Mouse (Mus musculus) olfactory bulb, adult 2 months (tissue): Measurements from ENCODE around the gene Clca1. TPM values are rescaled to one million over a fixed set of nuclear protein-coding genes. Genes with fewer than 3 reads are reported as not detected.
"Not testable (repeated sequence)": the region's sequence is repeated elsewhere in the genome, so short reads cannot be mapped to it uniquely, and the experiment has no call there.

Experiments
- H3K27ac ChIP-seq: fragments of 200-500 bp; 2 replicates; pipeline ENCODE4 v1.5.1; 2012; ENCODE audit warnings: low read depth, low read length; ENCODE audit not compliant: insufficient read depth
- H3K4me1 ChIP-seq: fragments of 200-500 bp; 2 replicates; pipeline ENCODE4 v1.6.1; 2012; ENCODE audit warnings: low read length; ENCODE audit not compliant: control insufficient read depth, insufficient read depth
- H3K4me3 ChIP-seq: fragments of 200-500 bp; 2 replicates; pipeline ENCODE4 v1.5.1; 2012; ENCODE audit warnings: mild to moderate bottlenecking, low read depth, low read length, moderate library complexity; ENCODE audit not compliant: insufficient read depth
- CTCF ChIP-seq: fragments of 200-500 bp; IDR thresholded peaks from 2 replicates; pipeline ENCODE4 v1.5.1; 2012; ENCODE audit warnings: low read depth, mild to moderate bottlenecking, low read length, moderate library complexity; ENCODE audit not compliant: insufficient read depth
- POLR2A ChIP-seq: fragments of 200-500 bp; IDR thresholded peaks from 2 replicates; pipeline ENCODE4 v1.6.1; 2012; ENCODE audit warnings: mild to moderate bottlenecking, low read depth, low read length, moderate library complexity; ENCODE audit not compliant: insufficient read depth
- WGBS: fragments of 180-500 bp; shearing (Covaris S2); methylation state at CpG from one replicate; pipeline ENCODE4 v1.1.7; 2018; 5-methylcytosine and 5-hydroxymethylcytosine counted together
- polyA plus RNA-seq: library from polyadenylated mRNA; stranded (reverse); fragments of >200 nt; gene quantifications from 2 replicates; pipeline ENCODE4 v1.2.4, GENCODE M21; 2012; ENCODE audit warnings: low replicate concordance; ENCODE audit not compliant: missing spikeins, insufficient read depth, insufficient read length

Clca1 gene
- polyA plus RNA-seq: not detected in 2 replicates

DNA sequence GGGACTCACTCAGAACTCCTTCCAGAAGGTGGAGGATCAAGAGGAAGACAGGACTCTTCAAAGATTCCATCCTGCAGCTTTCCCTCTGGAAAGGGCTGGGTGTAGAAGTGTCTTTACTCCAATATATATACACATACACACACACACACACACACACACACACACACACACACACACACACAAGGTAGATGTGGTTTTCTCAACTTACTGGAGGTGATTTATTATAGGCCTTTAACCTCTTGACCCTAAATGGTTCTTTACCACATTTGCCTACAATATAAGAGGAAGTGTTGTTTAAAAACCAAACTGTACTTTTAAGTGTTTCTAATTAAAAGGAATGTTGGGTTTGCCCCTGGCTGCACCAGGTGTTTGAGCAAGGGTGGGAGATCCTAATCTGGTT, at the start of gene Clca1:
Gene Clca1 (minus strand): TSS at position 101 of the 400 bp plus-strand sequence.
- H3K4me3 ChIP-seq: no peak within 1 kb of the TSS
- TF ChIP-seq POLR2A (no peak), CTCF (no peak)
- no peak within 1 kb of the TSS for H3K27ac ChIP-seq
- no peaks in the 10 kb centered on the region for H3K4me1 ChIP-seq

- no peak overlapping the region for H3K27ac ChIP-seq
- H3K4me1 ChIP-seq: no peaks in the 10 kb centered on the region
- no peak for TF ChIP-seq CTCF
- TF ChIP-seq POLR2A: no peak
- 83% methylated on average over 8 of the region's 8 CpGs for WGBS
- no peak overlapping the region for H3K4me3 ChIP-seq
Observed at GRCm38 (mm10) chr3:145080904-145081303, 48.3 kb upstream of the Clca1 start.

- 80% methylated on average over 6 of the region's 6 CpGs for WGBS
- no peak overlapping the region for H3K27ac ChIP-seq
- H3K4me3 ChIP-seq: no peak overlapping the region
- no peaks in the 10 kb centered on the region for H3K4me1 ChIP-seq
- no peak for TF ChIP-seq POLR2A
- no peak for TF ChIP-seq CTCF
Observed at GRCm38 (mm10) chr3:145078405-145078804, 45.8 kb upstream of the Clca1 start.

DNA sequence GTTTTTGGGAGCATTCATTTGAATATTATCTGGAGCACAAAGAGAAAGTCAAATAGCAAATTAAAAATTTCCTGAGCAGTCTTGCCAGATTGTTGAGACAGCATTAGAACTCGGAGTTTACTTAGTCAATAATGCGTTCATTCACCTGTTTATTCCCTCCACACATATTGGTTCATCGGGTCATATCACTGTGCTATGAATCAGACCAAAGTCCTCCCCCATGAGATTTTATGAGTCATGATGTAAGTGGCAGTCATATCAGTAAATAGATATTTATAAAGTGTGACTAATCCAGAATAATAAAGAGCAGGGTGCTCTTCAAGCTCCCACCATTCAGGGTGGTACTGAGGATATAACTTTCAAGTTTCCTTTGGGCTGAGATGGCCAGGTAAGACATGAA, 39.8 kb upstream of the Clca1 start:
- WGBS: 93% methylated on average over 3 of the region's 3 CpGs
- no peak for TF ChIP-seq POLR2A
- TF ChIP-seq CTCF: no peak
- no peak overlapping the region for H3K27ac ChIP-seq
- H3K4me1 ChIP-seq: no peaks in the 10 kb centered on the region
- H3K4me3 ChIP-seq: no peak overlapping the region

DNA sequence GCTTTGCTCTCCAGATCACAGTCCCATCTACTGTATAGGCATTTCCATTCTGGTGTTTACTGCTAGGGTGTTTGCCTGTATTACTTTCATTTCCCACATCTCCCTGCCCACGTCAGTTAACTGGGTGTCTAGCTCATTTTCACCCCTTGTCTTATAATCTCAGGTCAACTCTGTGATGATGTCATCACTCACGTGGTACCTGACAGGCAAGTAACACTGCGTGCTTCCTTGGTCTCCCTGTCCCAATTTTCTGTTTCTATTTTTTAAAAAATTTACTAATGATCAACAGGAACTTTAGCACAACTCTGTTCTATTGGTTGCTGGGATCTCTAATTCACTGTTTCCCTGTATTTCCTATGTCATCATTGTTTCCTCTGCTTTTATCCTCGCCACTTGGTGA, 36.4 kb upstream of the Clca1 start:
- TF ChIP-seq CTCF (no peak), POLR2A (no peak)
- Histone ChIP-seq H3K4me3 (no peak overlapping the region), H3K27ac (no peak overlapping the region), H3K4me1 (no peaks in the 10 kb centered on the region)
- WGBS: 80% methylated on average over 4 of the region's 4 CpGs

DNA sequence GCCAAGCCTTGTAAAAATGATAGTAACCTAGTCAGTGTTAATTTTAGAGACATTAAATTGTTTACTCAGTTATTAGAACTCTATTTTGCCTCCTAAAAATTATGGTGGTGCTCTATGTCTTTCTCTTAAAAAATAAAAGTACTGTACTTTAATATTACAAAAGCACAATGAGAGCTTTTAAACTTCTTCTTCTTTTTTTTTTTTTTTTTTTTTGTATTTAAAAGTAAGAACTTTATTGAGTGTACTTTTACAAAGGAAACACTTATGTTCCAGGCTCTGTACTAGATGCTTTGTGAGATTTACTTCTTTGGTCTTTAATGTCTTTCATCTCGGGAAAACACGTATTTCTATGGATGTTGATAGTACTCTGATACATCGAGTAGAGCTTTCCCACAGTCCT, 22.6 kb upstream of the Clca1 start:
- not testable (repeated sequence) for H3K4me1 ChIP-seq, H3K4me3 ChIP-seq, H3K27ac ChIP-seq
- 93% methylated on average over 3 of the region's 3 CpGs for WGBS

DNA sequence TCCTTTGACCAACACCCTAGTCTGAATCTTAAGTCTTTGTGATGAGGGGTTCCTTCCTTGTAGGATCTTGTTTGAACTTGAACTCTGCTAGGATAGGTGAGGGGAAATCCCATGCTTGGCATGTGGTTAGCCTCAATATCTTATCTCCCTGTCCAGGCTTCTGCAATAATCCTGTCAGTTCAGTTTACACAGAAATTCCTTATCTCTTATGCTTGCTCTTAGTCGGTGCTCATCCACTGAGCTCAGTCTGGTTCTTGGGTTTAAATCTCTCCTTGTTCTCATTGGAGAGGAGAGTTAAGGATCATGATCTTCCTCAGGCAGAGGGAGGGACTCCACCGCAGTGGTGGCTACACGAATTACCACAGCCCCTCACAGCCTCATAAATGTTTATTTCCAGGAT, 17.2 kb upstream of the Clca1 start:
- Histone ChIP-seq H3K27ac (no peak overlapping the region), H3K4me1 (no peaks in the 10 kb centered on the region), H3K4me3 (no peak overlapping the region)
- no peak for TF ChIP-seq POLR2A
- TF ChIP-seq CTCF: no peak
- WGBS: 80% methylated on average over 3 of the region's 3 CpGs

DNA sequence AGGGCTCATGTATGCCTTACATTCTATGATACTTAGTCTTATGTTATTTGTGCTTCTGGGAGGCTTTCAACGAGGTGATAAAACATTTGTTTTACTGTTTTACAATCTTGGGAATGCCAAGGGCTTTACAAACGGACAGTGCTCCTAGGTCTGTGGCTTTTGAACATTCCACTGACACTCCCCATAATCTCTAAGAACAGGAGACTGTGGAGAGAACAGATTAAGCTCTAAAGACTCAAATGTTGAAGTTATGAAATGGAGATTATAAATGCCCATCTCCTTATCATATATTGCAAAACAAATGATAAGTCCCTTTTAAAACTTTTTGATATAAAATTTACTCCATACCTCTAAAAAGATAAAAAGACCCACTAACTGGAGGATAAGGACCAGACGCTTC, 6.2 kb upstream of the Clca1 start:
- Histone ChIP-seq H3K4me3 (no peak overlapping the region), H3K27ac (no peak overlapping the region), H3K4me1 (no peaks in the 10 kb centered on the region)
- no peak for TF ChIP-seq POLR2A
- TF ChIP-seq CTCF: no peak
- WGBS: 73% methylated on average over 3 of the region's 3 CpGs

GRCm38 (mm10) chr3:145028036-145028435, 4.5 kb downstream of the Clca1 start:
- H3K4me3 ChIP-seq: no peak overlapping the region
- no peaks in the 10 kb centered on the region for H3K4me1 ChIP-seq
- no peak for TF ChIP-seq POLR2A
- no peak for TF ChIP-seq CTCF
- 82% methylated on average over 3 of the region's 3 CpGs for WGBS
- H3K27ac ChIP-seq: no peak overlapping the region

DNA sequence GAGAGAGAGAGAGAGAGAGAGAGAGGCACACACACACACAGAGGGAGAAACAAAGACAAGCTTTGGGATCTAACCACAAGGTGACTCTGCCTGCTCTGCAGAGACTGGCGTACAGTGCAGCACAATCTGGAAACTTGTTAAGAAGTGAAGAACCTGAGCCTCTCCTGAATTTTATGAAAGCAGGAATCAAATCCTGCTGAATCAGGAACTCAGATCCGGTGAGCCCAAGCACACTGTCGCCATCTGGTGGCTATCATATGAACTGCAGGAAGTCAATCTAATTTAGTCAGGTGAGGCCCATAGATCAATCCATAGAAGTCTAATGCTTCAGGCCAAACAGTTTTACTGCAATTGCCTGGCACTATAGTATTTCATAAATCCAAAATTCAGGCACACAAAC, 5.8 kb downstream of the Clca1 start:
- TF ChIP-seq CTCF (no peak), POLR2A (no peak)
- Histone ChIP-seq H3K4me3 (no peak overlapping the region), H3K27ac (no peak overlapping the region), H3K4me1 (no peaks in the 10 kb centered on the region)
- 27% methylated on average over 3 of the region's 3 CpGs for WGBS
